Mouse (Mus musculus) myocyte (in vitro differentiated cells): ENCODE results near the gene Ddx54.

Experiments
- MYOD1 ChIP-seq, 3 experiments: IDR thresholded peaks; one replicate each; pipeline ENCODE4 v1.6.1; 2011; ENCODE audit warnings: control low read depth in 2 of 3, low read depth in 2 of 3, mild to moderate bottlenecking in 2 of 3, moderate library complexity in 1 of 3; ENCODE audit not compliant: insufficient read length in 2 of 3, control insufficient read depth in 1 of 3
- POLR2A ChIP-seq: IDR thresholded peaks from one replicate; pipeline ENCODE4 v1.6.1; 2011; ENCODE audit warnings: low read depth, mild to moderate bottlenecking, control low read depth, moderate library complexity; ENCODE audit not compliant: insufficient read length
- REST ChIP-seq: IDR thresholded peaks from one replicate; pipeline ENCODE4 v1.6.1; 2011; ENCODE audit warnings: mild to moderate bottlenecking, control low read depth, moderate library complexity; ENCODE audit not compliant: insufficient read depth, insufficient read length
- TCF12 ChIP-seq: IDR thresholded peaks from one replicate; pipeline ENCODE4 v1.6.1; 2011; ENCODE audit warnings: mild to moderate bottlenecking, control low read depth; ENCODE audit not compliant: poor library complexity, insufficient read depth, severe bottlenecking

DNA sequence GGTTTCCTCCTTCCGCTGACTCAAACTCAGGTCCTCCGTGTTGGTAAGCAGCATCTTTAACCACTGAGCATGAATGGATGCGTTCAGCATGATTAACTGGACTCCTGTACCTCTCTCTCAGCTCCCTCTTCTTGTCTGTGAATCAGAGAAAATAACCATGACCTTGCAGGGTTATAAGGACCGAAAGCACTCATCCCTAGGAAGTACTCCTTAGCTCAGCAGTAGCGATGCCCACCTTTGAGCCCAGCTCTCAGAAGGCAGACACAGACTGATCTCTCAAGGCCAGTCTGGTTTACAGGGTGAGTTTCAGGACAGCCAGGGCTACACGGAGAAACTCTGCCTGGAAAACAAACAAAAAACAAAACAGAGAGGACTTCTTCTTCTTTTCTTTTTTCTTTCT is 18.1 kb upstream of the Ddx54 start:
- TF ChIP-seq MYOD1 (IDR thresholded peaks at IDR 0.05; ENCODE audit: control insufficient read depth in 1 of 3, insufficient read length in 2 of 3, low read depth in 2 of 3) (no peak), REST (no peak), POLR2A (no peak), TCF12 (no peak)
